Mouse (Mus musculus): ENCODE data around the gene Lrrfip1.

Lrrfip1 gene

GRCm38 (mm10) chr1:91176871-91177270, 178.3 kb downstream of the Lrrfip1 start:
- DNase-seq, result no peak

Data from cerebellum, adult 8-10 months (tissue).